Mouse (Mus musculus) liver, embryonic 16.5 days (tissue): ENCODE results near the gene Cdh18. TPM values are rescaled to one million over a fixed set of nuclear protein-coding genes. Genes with fewer than 3 reads are reported as not detected.
"Not testable (repeated sequence)": the region's sequence is repeated elsewhere in the genome, so short reads cannot be mapped to it uniquely, and the experiment has no call there.

ENCODE experiments used
- ATAC-seq: fragments of 200-750 bp; cut with Nextera tagmentation; 2 replicates; pipeline ENCODE4 v1.8.0; 2017; ENCODE audit warnings: low read depth, mild to moderate bottlenecking, moderate number of reproducible peaks, moderate library complexity
- H3K27ac ChIP-seq: fragments of 300-500 bp; sonication (generic); 2 replicates; pipeline ENCODE4 v1.5.1; 2014; ENCODE audit warnings: mild to moderate bottlenecking, low read length
- H3K27me3 ChIP-seq: fragments of 300-500 bp; sonication (generic); 2 replicates; pipeline ENCODE4 v1.6.1; 2014; ENCODE audit warnings: low read depth, low read length, mixed read lengths; ENCODE audit not compliant: control insufficient read depth, insufficient read depth
- H3K36me3 ChIP-seq: fragments of 300-500 bp; sonication (generic); 2 replicates; pipeline ENCODE4 v1.6.1; 2014; ENCODE audit warnings: mild to moderate bottlenecking; ENCODE audit not compliant: control insufficient read depth, insufficient read depth
- H3K4me1 ChIP-seq: fragments of 300-500 bp; sonication (generic); 2 replicates; pipeline ENCODE4 v1.6.1; 2014; ENCODE audit warnings: low read depth, low read length, mixed read lengths; ENCODE audit not compliant: control insufficient read depth
- H3K4me2 ChIP-seq: fragments of 300-500 bp; sonication (generic); 2 replicates; pipeline ENCODE4 v1.6.1; 2014; ENCODE audit warnings: low read depth, low read length, mixed read lengths
- H3K4me3 ChIP-seq: fragments of 300-500 bp; sonication (generic); 2 replicates; pipeline ENCODE4 v1.5.1; 2014; ENCODE audit warnings: low read depth, mild to moderate bottlenecking, low read length
- H3K9ac ChIP-seq: fragments of 300-500 bp; sonication (generic); 2 replicates; pipeline ENCODE4 v1.6.1; 2014; ENCODE audit warnings: low read depth, low read length
- H3K9me3 ChIP-seq: fragments of 300-500 bp; sonication (generic); replicated peaks from 2 replicates; pipeline ENCODE4 v1.6.1; 2016; ENCODE audit warnings: low read length; ENCODE audit not compliant: control insufficient read depth
- WGBS: fragments of 180-500 bp; shearing (Covaris S2); extraction: QIAGEN DNeasy Blood & Tissue Kit; methylation state at CpG from one replicate; pipeline ENCODE4 v1.1.7; 2014; ENCODE audit not compliant: insufficient replicate concordance; 5-methylcytosine and 5-hydroxymethylcytosine counted together
- polyA plus RNA-seq: library from polyadenylated mRNA; unstranded; fragments of >200 nt; fragmentation: Nextera tagmentation; extraction: Ambion mirVana; gene quantifications from 2 replicates; pipeline ENCODE4 v1.2.1, GENCODE M21; 2015

The Cdh18 gene
- polyA plus RNA-seq, 1 experiment from 2014 or later = 0.04 TPM

DNA sequence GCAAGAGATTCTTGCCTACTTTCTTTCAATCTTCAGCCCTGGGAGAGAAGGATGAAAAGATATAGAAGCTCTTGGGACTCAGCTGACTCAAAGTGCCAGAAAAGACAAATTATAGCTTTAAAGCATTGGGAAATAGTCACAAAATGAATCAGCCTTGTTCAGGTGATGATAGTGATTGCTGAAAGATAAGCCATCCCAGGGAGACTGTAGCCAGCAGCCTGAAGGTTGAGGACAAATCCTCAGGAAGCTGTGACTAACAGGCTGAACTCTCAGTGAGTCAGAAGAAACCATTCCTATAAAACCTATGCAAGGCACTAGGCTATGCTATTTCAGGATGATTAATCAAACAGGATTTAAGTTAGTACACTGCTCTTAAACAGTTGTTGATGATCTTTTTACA, 184.2 kb downstream of the Cdh18 start:
- Histone ChIP-seq H3K9ac (no peak overlapping the region), H3K27me3 (no peaks in the 10 kb centered on the region), H3K4me1 (no peaks in the 10 kb centered on the region), H3K9me3 (no peaks in the 10 kb centered on the region), H3K4me3 (no peak overlapping the region), H3K36me3 (no peaks in the 10 kb centered on the region), H3K27ac (no peak overlapping the region), H3K4me2 (no peak overlapping the region)
- no peak for ATAC-seq

DNA sequence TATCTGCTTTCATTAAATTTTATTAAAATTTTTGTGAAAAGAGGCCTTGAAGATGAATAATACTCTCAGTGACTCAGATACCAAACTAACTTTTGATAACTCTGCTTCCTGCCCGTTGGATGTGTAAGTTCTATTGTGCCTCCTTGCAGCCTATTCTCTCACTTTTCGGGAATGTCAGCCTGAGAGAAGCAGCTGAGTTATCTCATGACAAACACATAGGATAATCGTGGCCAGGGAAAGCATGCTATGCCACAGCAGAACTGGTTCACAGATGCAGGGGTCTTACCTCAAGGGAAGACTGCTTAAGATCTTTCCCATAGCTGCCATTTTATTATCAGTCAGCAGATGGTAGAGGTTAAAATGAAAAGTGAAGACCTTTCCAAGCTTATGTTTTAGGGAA, 187.3 kb downstream of the Cdh18 start:
- no peaks in the 10 kb centered on the region for H3K9me3 ChIP-seq
- no peak overlapping the region for H3K4me3 ChIP-seq
- WGBS = 44% methylated on average over 3 of the region's 3 CpGs
- no peak overlapping the region for H3K27ac ChIP-seq
- no peak overlapping the region for H3K4me2 ChIP-seq
- no peak overlapping the region for H3K9ac ChIP-seq
- H3K4me1 ChIP-seq = no peaks in the 10 kb centered on the region
- no peak for ATAC-seq
- H3K36me3 ChIP-seq = no peaks in the 10 kb centered on the region
- H3K27me3 ChIP-seq = no peaks in the 10 kb centered on the region

DNA sequence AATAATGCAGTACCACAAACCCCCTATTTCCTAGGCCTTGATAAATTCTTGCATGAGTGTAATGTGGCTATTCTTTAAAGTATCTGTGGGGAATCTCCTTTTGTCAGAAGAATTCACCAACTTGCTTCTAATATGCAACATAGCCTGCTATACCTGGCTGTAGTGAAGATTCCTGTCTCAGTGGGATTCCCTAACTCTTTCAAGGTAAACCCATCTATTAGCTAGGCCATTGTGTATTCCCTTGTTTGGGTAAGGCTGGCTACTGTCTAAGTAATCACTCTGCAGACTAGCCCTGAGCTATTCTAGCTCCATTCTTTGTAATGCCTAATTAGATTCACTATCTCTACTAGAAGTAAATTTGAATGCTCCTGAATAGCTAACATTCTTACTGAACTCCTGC, 212.4 kb downstream of the Cdh18 start:
- H3K4me2 ChIP-seq, H3K4me3 ChIP-seq, H3K9ac ChIP-seq, ATAC-seq, H3K27ac ChIP-seq, H3K36me3 ChIP-seq, H3K4me1 ChIP-seq, H3K9me3 ChIP-seq, H3K27me3 ChIP-seq: not testable (repeated sequence)

DNA sequence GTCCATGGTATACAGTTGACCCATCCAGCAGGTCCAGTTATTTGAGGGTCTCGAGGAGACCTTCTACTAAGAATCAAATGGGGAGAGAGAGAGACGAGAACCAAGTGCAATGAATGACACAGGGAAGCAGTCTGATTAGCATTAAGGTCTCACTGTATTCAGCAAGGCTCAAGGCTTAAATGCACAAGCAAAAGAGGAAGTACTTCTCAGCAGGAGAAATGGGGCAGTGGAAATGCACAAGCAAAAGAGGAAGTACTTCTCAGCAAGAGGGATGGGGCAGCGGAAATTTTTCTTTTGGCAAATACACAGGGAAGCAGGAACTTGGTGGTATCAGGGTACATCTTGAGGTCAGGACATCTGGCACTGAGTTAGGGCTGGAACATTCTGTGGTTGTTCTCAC, 217.8 kb downstream of the Cdh18 start:
- H3K36me3 ChIP-seq, H3K4me2 ChIP-seq, H3K4me3 ChIP-seq, H3K9ac ChIP-seq, H3K9me3 ChIP-seq, H3K27me3 ChIP-seq, ATAC-seq, H3K27ac ChIP-seq, H3K4me1 ChIP-seq: not testable (repeated sequence)
- 52% methylated on average over 3 of the region's 3 CpGs for WGBS

DNA sequence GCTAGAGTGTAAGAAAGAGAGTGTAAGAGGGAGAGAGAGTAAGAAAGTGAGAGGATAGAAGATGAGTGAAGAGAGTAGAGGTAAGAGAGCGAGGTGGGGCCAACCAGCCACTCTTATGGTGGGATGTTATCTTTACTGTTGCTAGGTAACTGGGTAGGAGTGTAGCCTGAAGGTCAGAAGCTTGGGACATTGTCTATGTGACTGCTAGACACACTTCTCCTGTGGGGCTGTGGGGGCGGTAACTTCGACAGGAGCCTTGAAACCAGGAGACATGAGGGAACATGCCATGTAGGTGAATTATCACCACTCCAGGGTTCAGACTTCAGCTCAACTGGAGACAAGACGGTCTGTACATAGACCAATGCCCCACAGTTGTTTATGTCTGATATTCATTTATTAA, 227.5 kb downstream of the Cdh18 start:
- H3K36me3 ChIP-seq = no peaks in the 10 kb centered on the region
- H3K27me3 ChIP-seq = no peaks in the 10 kb centered on the region
- no peaks in the 10 kb centered on the region for H3K4me1 ChIP-seq
- no peak overlapping the region for H3K9ac ChIP-seq
- H3K9me3 ChIP-seq = no peaks in the 10 kb centered on the region
- H3K27ac ChIP-seq = no peak overlapping the region
- WGBS = 66% methylated on average over 4 of the region's 4 CpGs
- no peak overlapping the region for H3K4me3 ChIP-seq
- ATAC-seq = no peak
- no peak overlapping the region for H3K4me2 ChIP-seq

DNA sequence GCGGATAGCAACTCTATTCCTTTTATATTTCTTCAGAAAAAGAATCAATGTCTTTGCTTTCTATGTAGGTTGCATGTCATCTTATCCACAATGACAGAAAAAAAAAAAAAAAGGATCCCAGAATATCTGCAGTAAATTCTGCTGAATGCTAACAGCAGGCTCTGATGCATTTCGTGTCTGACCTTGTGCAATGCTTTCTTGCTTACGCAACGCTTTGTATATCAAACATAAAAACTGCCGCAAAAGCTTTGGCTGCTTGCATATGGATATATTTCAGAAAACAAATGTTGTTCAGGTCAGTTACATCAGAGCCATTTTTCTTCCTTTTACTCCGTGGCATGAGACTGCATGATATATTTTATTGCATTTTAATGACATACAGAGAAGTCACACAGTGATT, 240.9 kb downstream of the Cdh18 start:
- Histone ChIP-seq H3K27me3 (no peaks in the 10 kb centered on the region), H3K36me3 (no peaks in the 10 kb centered on the region), H3K9me3 (no peaks in the 10 kb centered on the region), H3K4me2 (no peak overlapping the region), H3K27ac (no peak overlapping the region), H3K4me3 (no peak overlapping the region), H3K4me1 (no peaks in the 10 kb centered on the region), H3K9ac (no peak overlapping the region)
- ATAC-seq = no peak
- 67% methylated on average over 6 of the region's 6 CpGs for WGBS

DNA sequence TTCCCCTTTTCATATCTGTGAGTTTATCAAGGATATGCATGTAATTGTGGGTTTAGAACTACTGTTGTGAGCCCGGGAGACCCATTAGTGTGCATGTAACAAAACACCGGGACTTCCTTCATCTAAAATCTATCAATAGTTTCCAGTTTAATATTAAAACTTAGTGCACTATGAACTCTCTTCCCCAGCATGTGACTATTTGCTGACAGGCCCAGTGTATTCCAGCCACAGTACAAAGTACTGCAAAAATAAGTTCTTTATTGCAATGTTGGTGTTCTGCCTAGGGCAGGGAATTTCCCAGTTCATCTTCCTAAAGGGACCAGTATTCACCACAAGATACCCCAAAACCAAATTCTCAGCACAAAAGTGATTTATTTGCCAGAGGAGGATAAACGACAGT, 243.0 kb downstream of the Cdh18 start:
- H3K36me3 ChIP-seq = no peaks in the 10 kb centered on the region
- no peaks in the 10 kb centered on the region for H3K4me1 ChIP-seq
- ATAC-seq = no peak
- H3K27me3 ChIP-seq = no peaks in the 10 kb centered on the region
- H3K4me3 ChIP-seq = no peak overlapping the region
- 58% methylated on average over 3 of the region's 3 CpGs for WGBS
- H3K9me3 ChIP-seq = no peaks in the 10 kb centered on the region
- no peak overlapping the region for H3K9ac ChIP-seq
- no peak overlapping the region for H3K27ac ChIP-seq
- H3K4me2 ChIP-seq = no peak overlapping the region

DNA sequence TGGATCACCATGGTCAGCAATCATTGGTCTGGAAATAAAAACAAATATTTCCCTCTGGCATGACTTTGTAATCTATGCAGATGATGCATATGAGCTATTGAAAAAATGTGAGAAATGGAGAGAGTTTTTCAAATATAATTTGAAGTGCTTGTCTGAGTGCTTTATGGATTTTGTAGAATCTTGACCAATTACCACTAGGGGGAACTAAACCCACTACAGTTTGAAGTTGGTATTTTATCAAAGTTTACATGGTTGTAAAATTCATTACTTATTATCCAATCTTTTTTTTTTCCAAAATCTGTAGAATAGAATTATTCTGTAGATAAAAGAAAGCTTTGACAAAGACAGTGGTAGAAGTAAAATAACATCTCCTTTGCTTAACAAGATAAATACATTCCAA, 284.3 kb downstream of the Cdh18 start:
- H3K9me3 ChIP-seq = no peaks in the 10 kb centered on the region
- no peaks in the 10 kb centered on the region for H3K36me3 ChIP-seq
- no peak for ATAC-seq
- H3K4me2 ChIP-seq = no peak overlapping the region
- H3K4me1 ChIP-seq = no peaks in the 10 kb centered on the region
- no peak overlapping the region for H3K27ac ChIP-seq
- H3K4me3 ChIP-seq = no peak overlapping the region
- no peaks in the 10 kb centered on the region for H3K27me3 ChIP-seq
- H3K9ac ChIP-seq = no peak overlapping the region

DNA sequence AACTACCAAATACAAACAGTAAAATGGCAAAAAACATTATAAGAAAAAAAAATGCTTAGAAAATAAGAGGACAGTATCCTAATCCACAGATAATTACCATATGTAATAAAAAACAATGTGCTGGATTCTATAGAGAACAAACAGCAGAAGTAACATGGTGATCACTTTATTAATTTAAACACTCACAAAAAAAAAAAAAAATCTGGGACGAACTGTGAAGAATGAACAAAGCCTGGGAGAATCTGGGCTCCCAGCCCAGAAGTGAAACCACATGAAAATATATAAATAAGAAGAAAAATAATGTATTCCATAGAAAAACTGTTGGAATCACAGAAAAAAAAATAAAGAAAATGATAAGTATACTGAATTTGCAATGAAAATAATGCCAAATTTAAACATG, 288.4 kb downstream of the Cdh18 start:
- no peak overlapping the region for H3K9ac ChIP-seq

DNA sequence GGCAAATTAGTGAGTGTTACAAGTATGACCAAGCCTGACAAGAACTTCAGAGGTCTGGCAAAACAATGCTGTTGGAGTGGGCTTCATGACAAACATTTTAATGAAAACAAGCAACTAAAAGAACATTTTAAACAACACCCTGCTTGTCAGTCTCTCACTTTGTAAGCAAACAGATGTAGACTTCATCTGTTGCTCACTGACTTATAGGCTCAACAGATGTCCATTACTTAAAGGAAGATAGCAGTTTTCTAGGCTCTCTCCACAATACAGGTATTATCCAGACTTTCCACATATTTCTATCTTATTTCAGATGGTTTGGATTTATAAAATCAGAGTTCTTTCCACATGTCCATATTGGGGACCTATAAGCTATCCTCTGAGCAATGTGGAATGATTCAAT, 308.9 kb downstream of the Cdh18 start:
- no peak overlapping the region for H3K27ac ChIP-seq
- no peaks in the 10 kb centered on the region for H3K27me3 ChIP-seq
- H3K4me2 ChIP-seq = no peak overlapping the region
- no peaks in the 10 kb centered on the region for H3K36me3 ChIP-seq
- H3K4me1 ChIP-seq = no peaks in the 10 kb centered on the region
- no peak for ATAC-seq
- no peaks in the 10 kb centered on the region for H3K9me3 ChIP-seq
- no peak overlapping the region for H3K4me3 ChIP-seq
- H3K9ac ChIP-seq = no peak overlapping the region

More for the DNA sequence above, 288.4 kb downstream of the Cdh18 start:
- H3K27me3 ChIP-seq = no peaks in the 10 kb centered on the region
- ATAC-seq = no peak
- H3K4me2 ChIP-seq = no peak overlapping the region
- no peak overlapping the region for H3K4me3 ChIP-seq
- no peaks in the 10 kb centered on the region for H3K36me3 ChIP-seq
- 32% methylated on average over 1 of the region's 1 CpGs for WGBS
- no peaks in the 10 kb centered on the region for H3K4me1 ChIP-seq
- H3K27ac ChIP-seq = no peak overlapping the region
- no peaks in the 10 kb centered on the region for H3K9me3 ChIP-seq
